Mouse (Mus musculus): Measurements from ENCODE around the gene Pla2g3. TPM values are rescaled to one million over a fixed set of nuclear protein-coding genes. Genes with fewer than 3 reads are reported as not detected.

The Pla2g3 gene
- total and polyA plus RNA-seq, 3 experiments: not detected

GRCm38 (mm10) chr11:3544409-3544808 lies 56.3 kb downstream of the Pla2g3 start:
- DNase-seq (ENCODE audit: extremely low read depth): no peak
- Histone ChIP-seq H3K36me3 (replicated peaks in 1 of 2; ENCODE audit: control insufficient read depth in 1 of 2, insufficient read depth in 1 of 2, low read length in 1 of 2) (no peaks in the 10 kb centered on the region), H3K27me3 (replicated peaks) (no peaks in the 10 kb centered on the region), H3K9ac (ENCODE audit: insufficient read depth, low read depth) (no peak overlapping the region), H3K27ac (ENCODE audit: insufficient read depth, low read depth) (no peak overlapping the region), H3K4me1 (ENCODE audit: control insufficient read depth in 1 of 2, insufficient read depth in 2 of 2) (peaks cover 3 to 57% of the 10 kb centered on the region in 2 experiments; a peak in 3 of 4 replicates), H3K4me2 (ENCODE audit: insufficient read depth, low read depth, poor library complexity, severe bottlenecking) (no peak overlapping the region), H3K79me2 (replicated peaks; ENCODE audit: control insufficient read depth, extremely low read depth, insufficient read depth, poor library complexity, severe bottlenecking) (no peaks in the 10 kb centered on the region), H3K9me3 (replicated peaks; ENCODE audit: low read length) (peaks cover 8% of the 10 kb centered on the region), H3K4me3 (replicated peaks in 1 of 3; ENCODE audit: low read depth in 2 of 3, low read length in 2 of 3, poor library complexity in 1 of 3) (no peak overlapping the region)
- dilution Hi-C loops (cut with MboI; ENCODE audit: extremely low pct_ligation_motif_present, extremely low pct_unique_long_range_greater_than_20kb, low sequenced_read_pairs) (no loop called here), in situ Hi-C loops (cut with MboI; ENCODE audit: low pct_ligation_motif_present, low pct_unique_long_range_greater_than_20kb, low sequenced_read_pairs) (loop anchor here (10.0 to 25.0 kb wide), 2 partner anchors 120 to 368 kb away; partner anchors contain the start of gene Slc35e4)
- TF ChIP-seq CTCF (conservative IDR thresholded peaks at IDR 0.05 in 1 of 2, IDR thresholded peaks at IDR 0.05 in 1 of 2; ENCODE audit: low read depth in 2 of 2, low read length in 2 of 2) (peak in 1 of 2 experiments; percentile 8; a peak in 1 of 4 replicates), HCFC1 (IDR thresholded peaks at IDR 0.05; ENCODE audit: low read depth, low read length) (no peak)

GRCm38 (mm10) chr11:3545531-3546241 lies 57.6 kb downstream of the Pla2g3 start:
- TF ChIP-seq NRF1 (IDR thresholded peaks at IDR 0.05; ENCODE audit: low read depth, low read length): no peak
- Histone ChIP-seq H3K9ac (ENCODE audit: insufficient read depth, low read depth) (no peak overlapping the region), H3K9me3 (replicated peaks; ENCODE audit: low read length) (peaks cover 8% of the 10 kb centered on the region), H3K79me2 (replicated peaks; ENCODE audit: control insufficient read depth, extremely low read depth, insufficient read depth, poor library complexity, severe bottlenecking) (no peaks in the 10 kb centered on the region), H3K4me2 (ENCODE audit: insufficient read depth, low read depth, poor library complexity, severe bottlenecking) (no peak overlapping the region), H3K4me3 (replicated peaks in 1 of 3; ENCODE audit: low read depth in 2 of 3, low read length in 2 of 3, poor library complexity in 1 of 3) (no peak overlapping the region), H3K27me3 (replicated peaks) (no peaks in the 10 kb centered on the region), H3K27ac (ENCODE audit: insufficient read depth, low read depth) (no peak overlapping the region), H3K36me3 (replicated peaks in 1 of 2; ENCODE audit: control insufficient read depth in 1 of 2, insufficient read depth in 1 of 2, low read length in 1 of 2) (no peaks in the 10 kb centered on the region), H3K4me1 (ENCODE audit: control insufficient read depth in 1 of 2, insufficient read depth in 2 of 2) (peaks cover 3 to 53% of the 10 kb centered on the region in 2 experiments; a peak in 3 of 4 replicates)
- in situ Hi-C loops (cut with MboI; ENCODE audit: low pct_ligation_motif_present, low pct_unique_long_range_greater_than_20kb, low sequenced_read_pairs) (loop anchor here (10.0 to 25.0 kb wide), 2 partner anchors 119 to 367 kb away; partner anchors contain the start of gene Slc35e4), dilution Hi-C loops (cut with MboI; ENCODE audit: extremely low pct_ligation_motif_present, extremely low pct_unique_long_range_greater_than_20kb, low sequenced_read_pairs) (no loop called here)
- peak; percentile 17 for DNase-seq (ENCODE audit: extremely low read depth)

DNA sequence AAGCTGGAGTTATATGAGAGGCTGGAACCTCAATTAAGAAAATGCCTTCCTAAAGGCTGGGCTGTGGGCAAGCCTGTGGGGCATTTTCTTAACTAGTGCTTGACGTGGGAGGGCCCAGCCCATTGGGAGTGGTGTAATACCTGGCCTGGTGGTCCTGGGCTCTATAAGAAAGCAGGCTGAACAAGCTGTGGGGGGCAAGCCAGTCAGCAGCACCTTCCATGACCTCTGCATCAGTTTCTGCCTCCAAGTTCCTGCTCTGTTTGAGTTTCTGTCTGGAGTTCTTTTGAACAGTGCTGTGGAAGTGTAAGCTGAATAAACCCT lies 58.1 kb downstream of the Pla2g3 start:
- no peaks in the 10 kb centered on the region for H3K79me2 ChIP-seq (replicated peaks; ENCODE audit: control insufficient read depth, extremely low read depth, insufficient read depth, poor library complexity, severe bottlenecking)
- in situ Hi-C loops (cut with MboI; ENCODE audit: low pct_ligation_motif_present, low pct_unique_long_range_greater_than_20kb, low sequenced_read_pairs) (loop anchor here (10.0 to 25.0 kb wide), 2 partner anchors 119 to 366 kb away; partner anchors contain the start of gene Slc35e4), dilution Hi-C loops (cut with MboI; ENCODE audit: extremely low pct_ligation_motif_present, extremely low pct_unique_long_range_greater_than_20kb, low sequenced_read_pairs) (no loop called here)
- H3K4me3 ChIP-seq (replicated peaks in 1 of 3; ENCODE audit: low read depth in 2 of 3, low read length in 2 of 3, poor library complexity in 1 of 3): no peak overlapping the region
- peaks cover 3 to 53% of the 10 kb centered on the region in 2 experiments; a peak in 3 of 4 replicates for H3K4me1 ChIP-seq (ENCODE audit: control insufficient read depth in 1 of 2, insufficient read depth in 2 of 2)
- H3K9ac ChIP-seq (ENCODE audit: insufficient read depth, low read depth): no peak overlapping the region
- no peak overlapping the region for H3K4me2 ChIP-seq (ENCODE audit: insufficient read depth, low read depth, poor library complexity, severe bottlenecking)
- TF ChIP-seq CHD2 (IDR thresholded peaks at IDR 0.05; ENCODE audit: low read length): no peak
- no peak for TF ChIP-seq RAD21 (IDR thresholded peaks at IDR 0.05; ENCODE audit: low read depth, low read length)
- TF ChIP-seq MAZ (IDR thresholded peaks at IDR 0.05; ENCODE audit: low read depth, low read length): no peak
- no peak for TF ChIP-seq MYC (IDR thresholded peaks at IDR 0.05; ENCODE audit: low read depth, low read length)
- no peak for TF ChIP-seq ZKSCAN1 (IDR thresholded peaks at IDR 0.05; ENCODE audit: borderline replicate concordance, low read depth, low read length)
- TF ChIP-seq GABPA (IDR thresholded peaks at IDR 0.05; ENCODE audit: insufficient replicate concordance, low read depth, low read length): no peak
- TF ChIP-seq BHLHE40 (IDR thresholded peaks at IDR 0.05; ENCODE audit: low read depth, low read length): no peak
- TF ChIP-seq UBTF (IDR thresholded peaks at IDR 0.05; ENCODE audit: low read depth, low read length): no peak
- TF ChIP-seq ETS1 (conservative IDR thresholded peaks at IDR 0.05; ENCODE audit: low read depth, low read length): no peak
- TF ChIP-seq SMC3 (IDR thresholded peaks at IDR 0.05; ENCODE audit: low read depth, low read length): no peak
- TF ChIP-seq RCOR1 (conservative IDR thresholded peaks at IDR 0.05; ENCODE audit: low read depth, low read length): no peak
- no peak for TF ChIP-seq SIN3A (IDR thresholded peaks at IDR 0.05; ENCODE audit: low read length)
- TF ChIP-seq JUN (IDR thresholded peaks at IDR 0.05; ENCODE audit: insufficient read depth, low read depth, low read length): no peak
- TF ChIP-seq IRF4 (IDR thresholded peaks at IDR 0.05; ENCODE audit: low read depth, low read length): no peak
- TF ChIP-seq POLR2A (IDR thresholded peaks at IDR 0.05; ENCODE audit: low read depth, low read length): no peak
- no peak for TF ChIP-seq KAT2A (IDR thresholded peaks at IDR 0.05; ENCODE audit: insufficient replicate concordance, low read length)
- no peak for TF ChIP-seq NRF1 (IDR thresholded peaks at IDR 0.05; ENCODE audit: low read depth, low read length)
- TF ChIP-seq NELFE (IDR thresholded peaks at IDR 0.05; ENCODE audit: low read depth, low read length): no peak
- no peak for TF ChIP-seq EP300 (IDR thresholded peaks at IDR 0.05; ENCODE audit: low read length)
- no peak overlapping the region for H3K27ac ChIP-seq (ENCODE audit: insufficient read depth, low read depth)
- H3K36me3 ChIP-seq (replicated peaks in 1 of 2; ENCODE audit: control insufficient read depth in 1 of 2, insufficient read depth in 1 of 2, low read length in 1 of 2): no peaks in the 10 kb centered on the region
- DNase-seq (ENCODE audit: extremely low read depth): no peak
- H3K9me3 ChIP-seq (replicated peaks; ENCODE audit: low read length): peaks cover 8% of the 10 kb centered on the region
- H3K27me3 ChIP-seq (replicated peaks): no peaks in the 10 kb centered on the region
